Mouse (Mus musculus) retina, embryonic 14.5 days (tissue): ENCODE measurements around the gene Trhde.

Source experiments
- DNase-seq: peaks from one replicate; pipeline ENCODE4 v3.0.0-alpha.2; 2015; ENCODE audit warnings: low spot score

Trhde gene

DNA sequence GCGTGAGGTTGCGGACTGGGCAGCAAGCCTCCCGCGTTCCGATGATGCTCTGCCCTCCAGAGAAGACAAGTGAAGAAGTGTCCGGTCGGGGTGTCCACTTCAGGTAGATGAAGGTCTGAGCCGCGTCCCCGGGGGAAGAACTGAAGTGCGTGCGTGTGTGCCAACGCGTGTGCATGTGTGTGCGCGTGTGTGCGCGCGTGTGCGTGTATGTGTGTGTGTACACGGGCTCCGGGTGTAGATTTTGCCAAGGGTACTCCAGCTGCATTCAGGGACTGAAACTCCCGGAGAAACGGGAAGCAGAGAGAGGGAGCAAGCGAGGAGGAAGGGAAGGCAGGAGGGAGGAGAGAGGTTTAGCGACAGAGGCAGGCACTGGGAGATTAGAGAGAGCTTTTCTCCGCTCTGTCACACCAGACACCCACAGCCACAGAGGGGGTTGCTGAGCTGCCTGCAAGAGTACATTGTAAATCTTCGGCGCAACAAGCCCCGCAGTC is at the start of gene Trhde:
TSS of gene Trhde (minus strand) at position 147 of the 491 bp plus-strand sequence.
- DNase-seq: peak; percentile 61

DNA sequence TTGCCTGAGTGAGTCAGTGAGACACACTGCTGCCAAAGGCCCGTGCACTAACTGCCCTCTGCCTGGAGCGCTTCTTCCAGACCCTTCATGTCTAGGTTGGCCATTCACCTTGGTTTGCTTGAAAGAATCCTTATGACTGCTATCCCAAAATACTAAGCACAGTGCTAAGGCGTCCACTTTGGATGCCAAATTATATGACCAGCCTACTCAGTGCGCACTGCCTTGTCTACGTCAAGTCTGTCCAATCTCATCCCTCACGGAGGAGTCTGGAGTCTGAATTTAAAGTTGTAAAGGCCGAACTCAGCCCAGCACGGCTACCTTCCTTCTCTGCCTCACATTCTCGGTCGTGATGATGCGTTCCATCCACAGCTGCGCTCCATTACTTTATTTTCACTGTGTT is 39.9 kb upstream of the Trhde start:
- DNase-seq: no peak

DNA sequence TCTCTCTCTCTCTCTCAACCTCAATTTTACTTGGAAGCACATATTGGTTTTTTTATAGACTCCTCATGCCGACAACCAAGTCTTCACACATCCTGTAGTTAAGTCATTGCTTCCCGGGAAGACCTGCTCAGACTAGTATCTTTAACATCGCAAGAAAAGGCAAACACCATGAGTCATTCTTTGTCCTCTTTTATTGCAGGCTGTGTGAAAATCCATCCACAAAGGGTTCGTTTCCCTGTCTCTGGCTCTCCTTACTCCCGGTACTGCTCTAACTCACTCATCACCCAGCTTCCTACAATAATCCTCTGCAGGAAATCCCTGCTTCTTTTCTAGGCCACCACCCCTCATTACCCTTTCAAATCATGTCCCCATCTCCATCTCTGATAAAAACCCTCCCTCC is 39.3 kb upstream of the Trhde start:
- no peak for DNase-seq

DNA sequence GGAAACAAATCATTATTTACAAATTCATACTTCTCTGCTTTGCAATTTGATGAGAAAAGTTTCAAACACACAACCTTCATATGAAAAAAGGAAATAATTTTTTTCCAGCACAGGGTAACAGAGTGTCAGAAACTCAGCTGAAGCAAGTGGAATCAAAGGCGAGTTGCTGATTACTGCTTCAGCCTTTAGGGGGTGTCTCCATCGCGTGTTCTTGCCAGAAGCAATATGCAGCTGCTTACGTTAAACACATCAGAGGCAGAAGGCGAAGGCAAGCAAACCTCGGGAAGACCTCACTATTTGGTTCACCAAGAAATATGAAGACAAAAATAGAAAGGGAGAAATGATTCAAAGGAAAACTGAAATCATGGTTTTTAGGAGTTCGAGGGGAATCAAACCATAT is 29.2 kb upstream of the Trhde start:
- DNase-seq: peak; percentile 37

DNA sequence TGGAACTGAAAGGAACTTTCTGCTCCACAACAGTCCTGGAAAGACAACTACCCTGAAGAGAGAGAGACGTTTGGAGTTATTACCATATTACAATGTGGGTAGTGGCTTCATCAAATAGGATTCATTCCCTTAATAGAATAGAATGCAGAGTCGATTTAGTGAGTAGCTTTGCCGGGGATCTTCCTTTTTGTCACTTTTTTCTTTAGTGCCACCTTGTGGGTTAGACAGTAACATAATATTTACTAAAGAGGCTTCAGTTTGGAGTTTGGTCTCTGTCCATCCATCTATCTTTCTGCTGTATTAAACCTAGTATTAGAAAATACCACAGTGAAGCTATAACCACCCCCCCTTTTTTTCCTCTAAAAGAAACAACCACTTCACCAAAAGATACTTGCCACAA is 6.7 kb upstream of the Trhde start:
- no peak for DNase-seq

DNA sequence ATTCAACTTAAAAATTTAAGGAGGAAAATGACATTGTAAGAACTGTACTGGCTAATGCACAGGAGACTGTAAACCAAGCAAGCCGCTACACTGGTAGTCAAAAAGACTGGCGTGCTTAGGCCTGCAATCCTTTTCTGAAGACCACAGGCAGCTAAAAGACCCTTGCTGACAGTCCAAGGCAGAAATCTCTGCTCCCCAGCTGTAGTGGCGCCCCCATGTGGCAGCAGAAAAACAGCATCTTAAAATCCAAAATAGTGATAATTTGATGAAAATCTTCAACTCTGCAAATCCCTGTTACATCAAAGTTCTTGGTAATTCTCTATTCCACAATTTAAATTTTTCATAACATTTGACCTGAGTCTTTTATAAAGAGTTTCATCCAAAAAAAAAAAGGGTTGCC is 3.8 kb upstream of the Trhde start:
- DNase-seq: peak; percentile 61

DNA sequence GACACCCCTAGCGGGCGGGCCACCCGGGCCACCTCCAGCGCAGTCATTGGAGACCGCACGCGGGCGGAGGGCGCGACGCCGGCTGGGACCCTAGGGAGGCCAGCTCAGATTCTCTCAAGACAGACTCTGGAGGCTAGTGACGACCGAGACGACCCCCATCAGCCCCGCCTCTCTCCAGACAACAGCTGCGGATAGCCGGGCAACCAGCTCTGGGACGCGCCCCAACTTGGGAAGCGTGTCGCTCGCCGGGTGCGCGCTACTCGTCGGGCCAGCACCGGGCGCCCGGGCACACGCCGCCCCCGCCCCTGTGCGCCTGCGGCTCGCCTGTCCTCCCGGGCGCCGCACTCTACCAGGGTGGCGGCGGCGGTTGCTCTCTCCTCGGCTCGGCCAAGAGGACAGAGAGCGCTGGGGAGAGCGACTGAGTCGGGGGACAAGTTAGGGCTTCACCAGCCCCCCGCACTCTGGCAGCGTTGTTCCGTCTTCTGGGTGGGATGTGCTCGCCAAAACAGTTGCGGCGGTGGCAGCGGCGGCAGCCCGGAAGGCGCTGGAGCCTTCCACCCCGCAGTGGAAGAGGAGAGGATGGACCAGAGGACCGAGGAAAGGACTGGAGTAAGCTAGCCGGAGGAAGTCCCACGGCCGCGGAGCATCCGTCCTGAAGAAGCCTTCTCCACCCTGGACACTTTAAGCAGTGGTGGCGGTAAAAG is 498 bp downstream of the Trhde start:
- DNase-seq: peak; percentile 77

DNA sequence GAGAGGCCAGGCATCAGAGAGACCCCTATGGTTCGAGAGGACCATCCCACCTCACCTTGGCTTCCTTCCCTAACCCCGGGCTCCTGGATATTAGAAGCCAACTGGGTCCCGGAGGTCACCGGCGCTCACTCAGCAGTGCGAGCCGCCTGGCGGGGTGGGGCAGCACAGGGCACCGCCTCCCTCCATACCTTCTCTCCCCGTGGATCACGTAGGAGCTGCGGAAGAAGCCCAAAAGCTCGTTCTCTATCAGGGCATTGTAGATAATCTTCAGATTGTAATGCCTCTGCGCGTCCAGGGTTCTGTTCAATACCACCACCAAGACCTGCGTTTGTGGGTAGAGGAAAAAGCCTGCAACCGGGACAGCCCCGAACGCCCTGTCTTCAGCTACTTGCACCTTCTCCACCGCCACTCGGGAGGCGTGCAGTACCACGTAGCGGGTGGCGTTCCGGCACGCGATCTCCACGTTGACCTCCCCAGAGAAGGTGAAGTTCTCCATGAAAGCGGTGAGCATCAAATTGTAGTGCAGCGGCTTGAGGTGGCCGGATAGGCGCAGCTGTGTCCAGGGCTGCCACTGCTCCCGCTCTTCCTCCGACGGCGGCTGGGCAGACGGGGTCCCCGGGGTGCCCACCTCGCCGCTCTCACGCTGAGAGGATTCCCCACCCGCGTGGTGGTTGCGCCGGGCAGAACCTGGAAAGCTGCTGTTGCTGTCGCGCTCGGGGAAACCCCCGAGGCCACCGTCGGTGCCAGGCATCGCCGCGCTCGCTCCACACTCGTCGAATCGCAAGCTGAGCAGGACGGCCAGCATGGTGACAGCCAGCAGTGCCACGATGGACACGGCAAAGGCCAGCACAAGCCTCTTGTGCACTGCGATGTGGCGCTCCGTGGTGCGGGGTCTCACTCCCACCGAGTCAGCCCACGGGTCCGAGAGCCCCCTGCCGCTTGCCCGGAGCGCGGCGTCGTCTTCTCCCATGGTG is 1.5 kb downstream of the Trhde start:
- DNase-seq: peak; percentile 44

DNA sequence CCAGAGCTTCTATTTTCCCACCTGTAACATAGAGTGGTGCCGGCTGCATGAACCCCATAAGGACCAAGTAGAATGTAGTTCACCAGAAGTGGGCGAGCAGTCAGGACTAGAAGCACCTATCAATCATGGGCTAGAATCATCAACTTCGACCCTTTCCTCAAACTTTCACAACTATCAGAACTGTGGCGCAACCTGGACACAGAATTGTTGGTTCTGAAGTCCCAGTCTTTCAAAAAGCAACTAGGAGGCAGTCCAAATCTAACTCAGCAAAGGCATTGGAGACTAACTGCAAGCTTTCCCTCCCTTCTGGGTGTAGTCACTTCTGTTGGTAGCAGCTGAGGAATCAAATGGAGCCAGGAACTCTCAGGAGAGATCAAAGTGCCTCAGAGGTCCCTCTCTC is 2.6 kb downstream of the Trhde start:
- no peak for DNase-seq

DNA sequence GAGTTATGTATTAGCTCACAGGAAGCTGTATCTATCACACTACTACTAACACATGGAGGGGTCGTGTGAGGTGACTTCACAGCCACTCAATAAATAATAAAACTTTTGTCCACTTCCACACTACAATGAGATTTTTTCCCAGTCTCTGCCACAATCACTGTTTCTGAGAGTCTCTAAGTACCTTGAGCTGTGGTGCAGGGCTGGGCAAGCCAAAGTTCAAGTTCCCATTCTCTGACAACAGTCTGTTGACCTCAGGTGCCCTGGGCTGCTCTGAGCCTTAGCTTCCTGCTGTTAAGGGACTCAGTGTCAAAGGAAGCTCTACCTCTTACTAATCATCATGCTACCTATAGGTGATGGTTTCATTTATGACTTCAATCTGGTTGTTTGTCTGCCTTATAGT is 3.3 kb downstream of the Trhde start:
- no peak for DNase-seq

DNA sequence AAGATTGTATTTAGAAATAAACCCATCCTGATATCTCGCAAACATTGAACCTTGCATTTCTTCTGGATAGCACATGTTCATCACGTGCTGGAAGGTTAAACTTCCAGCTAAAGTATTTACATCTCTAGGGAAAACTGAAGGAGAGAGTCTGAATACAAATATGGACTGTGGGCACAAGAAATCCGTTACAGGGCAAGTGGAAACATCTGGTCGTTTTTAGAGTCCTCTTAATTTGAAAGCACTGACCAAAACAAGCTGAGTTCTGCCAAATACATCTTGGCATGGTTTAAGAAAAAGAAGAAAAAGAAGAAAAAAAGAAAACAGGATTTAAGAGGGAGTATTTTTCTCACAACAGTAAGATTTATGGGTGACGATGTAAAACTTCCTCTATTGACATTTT is 3.9 kb downstream of the Trhde start:
- DNase-seq: no peak

DNA sequence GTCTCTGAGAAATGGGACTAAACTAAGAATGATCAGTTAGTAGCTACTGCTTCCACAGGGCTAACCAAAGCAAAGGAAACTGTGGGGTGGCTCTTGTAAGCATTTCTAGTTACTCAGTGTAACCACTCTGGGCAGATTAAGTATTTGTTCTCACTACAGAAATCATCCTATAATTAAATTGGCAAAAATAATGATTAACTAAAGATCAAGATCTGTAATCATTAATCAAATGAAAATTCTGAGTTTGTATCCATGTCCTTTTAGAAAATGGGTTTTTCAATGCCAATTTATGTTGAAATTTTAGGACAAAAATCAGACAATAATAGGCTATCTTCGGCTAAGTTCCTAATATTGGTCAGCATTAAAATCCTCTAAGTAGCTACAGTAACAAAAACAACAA is 4.4 kb downstream of the Trhde start:
- no peak for DNase-seq

DNA sequence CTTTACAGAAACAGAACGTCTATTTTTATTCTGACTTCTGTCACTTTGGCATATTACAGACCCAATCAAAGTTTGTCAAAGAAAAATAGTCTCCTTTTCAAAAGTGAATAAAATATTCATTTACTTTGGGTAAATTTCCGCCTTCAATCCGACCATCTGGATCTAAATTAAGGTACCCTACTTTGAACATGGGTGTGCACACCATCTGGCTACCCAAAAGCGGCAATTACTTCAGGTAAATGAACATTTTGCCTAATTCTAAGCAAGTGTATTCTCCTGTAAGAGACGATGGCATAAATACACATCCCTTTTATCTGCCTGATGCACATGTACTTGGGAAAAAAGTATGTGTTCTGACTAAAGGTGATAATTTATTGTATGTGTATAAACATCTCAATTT is 5.2 kb downstream of the Trhde start:
- DNase-seq: no peak

DNA sequence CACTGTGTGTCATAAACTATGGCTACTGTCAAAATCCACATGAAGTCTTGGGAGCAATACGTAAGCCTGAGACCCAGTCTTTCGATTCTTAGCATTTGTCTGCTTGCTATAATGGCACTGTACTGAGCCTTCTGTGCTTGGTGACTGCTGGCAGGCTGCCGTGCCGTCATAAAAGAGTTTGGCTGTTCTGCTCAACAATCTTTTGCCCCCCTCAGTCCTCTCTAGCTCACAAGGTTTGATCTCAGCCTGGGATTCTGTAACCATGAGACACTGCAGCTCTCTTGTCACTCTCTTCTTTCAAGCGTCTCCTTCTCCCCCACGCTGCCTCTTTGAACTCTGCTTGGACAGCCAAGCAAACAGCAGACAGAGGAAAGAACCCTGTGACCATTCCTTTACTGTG is 7.9 kb downstream of the Trhde start:
- no peak for DNase-seq

DNA sequence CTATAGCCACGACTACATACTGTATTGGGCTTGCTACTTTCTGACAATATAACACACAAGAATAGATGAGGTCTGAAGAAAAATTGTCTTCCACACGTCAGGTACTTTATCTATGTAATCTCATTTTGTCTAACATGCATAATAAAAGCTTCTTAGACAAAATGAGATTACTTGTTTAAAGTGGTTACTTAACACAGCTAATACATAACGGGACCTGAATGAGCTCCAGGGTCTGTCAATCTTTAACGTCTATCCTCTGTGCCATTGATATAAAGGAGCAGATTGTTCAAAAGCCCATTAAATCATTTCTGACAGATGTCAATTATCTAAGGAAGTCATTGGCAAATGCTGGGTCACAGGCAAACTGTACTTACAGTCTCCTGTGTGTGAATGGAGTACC is 36.2 kb downstream of the Trhde start:
- no peak for DNase-seq

DNA sequence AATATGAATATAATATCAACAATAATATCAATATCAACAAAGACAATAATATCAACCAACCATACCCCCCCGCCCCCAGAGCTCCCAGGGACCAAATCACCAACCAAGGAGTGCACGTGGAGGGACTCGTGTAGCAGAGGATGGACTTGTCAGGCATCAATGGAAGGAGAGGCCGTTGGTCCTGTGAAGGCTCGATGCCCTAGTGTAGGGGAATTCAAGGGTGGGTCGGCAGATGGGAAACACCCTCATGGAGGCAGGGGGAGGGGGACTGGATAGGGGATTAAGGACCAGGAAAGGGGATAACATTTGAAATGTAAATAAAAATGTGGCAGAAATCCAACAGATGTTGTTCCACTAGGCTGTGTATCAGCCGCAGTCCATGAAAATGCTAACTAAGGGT is 40.0 kb downstream of the Trhde start:
- no peak for DNase-seq

DNA sequence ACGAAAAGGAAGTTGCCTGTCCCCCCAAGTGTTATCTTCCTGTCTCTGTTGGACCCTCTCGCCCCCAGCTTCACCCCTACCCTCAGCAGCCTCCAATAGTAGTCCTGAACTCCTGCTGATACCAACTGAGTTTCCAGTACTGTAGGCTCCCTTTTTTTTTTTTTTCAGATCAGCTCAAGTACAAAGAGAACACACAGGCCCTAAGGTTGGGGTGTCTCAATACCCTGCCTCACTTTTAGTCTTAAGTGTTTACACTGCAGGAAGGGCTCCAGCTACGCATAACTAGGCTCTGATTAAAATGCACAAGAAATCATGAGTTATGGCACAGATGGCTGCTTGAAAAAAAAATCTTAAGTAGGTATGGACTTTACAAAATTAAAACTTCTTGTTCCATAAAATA is 42.9 kb downstream of the Trhde start:
- no peak for DNase-seq

DNA sequence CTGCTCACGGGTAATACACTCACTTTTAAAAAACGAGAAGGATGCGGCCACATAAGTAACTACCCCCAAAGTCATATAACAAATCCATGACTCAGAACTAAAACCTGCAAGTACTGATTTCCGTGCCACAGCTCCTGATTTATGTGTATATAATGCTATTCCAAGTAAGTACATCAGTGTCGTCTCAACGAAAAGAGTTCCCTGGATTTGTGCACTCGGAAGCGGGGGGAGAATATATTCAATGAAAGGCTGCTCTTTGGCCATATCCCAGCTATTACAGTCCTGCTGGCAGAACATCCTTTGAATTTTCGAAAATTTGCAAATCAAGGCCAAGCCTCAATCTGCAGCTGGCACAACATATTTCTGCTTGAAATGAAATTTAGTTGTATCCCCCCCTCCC is 43.5 kb downstream of the Trhde start:
- DNase-seq: no peak

DNA sequence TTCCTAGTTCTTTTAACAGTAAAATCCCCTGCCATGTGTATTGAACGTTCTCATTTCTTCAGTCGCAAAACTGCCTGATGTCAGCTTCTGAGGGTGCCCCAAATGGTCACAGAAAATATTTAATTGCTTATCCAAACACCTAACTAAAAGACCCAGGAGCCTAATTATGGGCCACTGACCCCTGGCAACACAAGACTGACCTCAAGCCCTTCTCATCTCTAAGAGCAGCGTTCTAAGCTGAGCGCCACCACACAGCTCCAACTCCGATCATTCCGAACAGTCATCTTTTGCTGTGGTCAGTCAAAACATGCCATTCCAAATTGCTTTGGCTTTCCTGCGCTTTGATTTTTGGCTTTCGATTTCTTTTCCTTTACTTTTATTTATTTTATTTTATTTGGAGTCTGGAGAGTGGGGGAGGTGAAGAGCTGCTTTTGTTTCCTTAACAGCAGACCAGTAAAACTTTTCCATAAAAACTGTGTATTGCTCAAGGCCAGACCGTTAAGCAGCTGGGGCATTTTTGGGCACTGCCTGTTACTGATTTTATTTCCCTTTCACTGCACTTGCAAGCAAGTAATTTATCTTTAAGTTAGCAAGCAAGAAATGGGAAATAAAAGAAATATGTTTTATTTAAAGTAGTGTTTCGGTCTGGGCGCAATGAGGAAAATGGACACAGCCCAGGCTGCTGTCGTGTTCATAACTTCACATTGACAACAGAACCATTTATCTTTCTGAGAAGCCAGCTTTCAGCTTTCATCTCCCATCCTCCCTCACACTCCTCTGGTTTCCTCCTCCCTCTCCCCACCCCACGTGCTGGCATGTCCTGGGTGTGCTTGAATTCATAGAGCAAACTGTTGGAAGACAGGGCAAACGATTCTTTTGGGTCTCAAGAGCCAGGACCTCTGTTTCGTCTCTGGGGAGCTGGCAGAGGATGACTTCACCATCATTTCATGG is 59.1 kb downstream of the Trhde start:
- peak; percentile 5 for DNase-seq

DNA sequence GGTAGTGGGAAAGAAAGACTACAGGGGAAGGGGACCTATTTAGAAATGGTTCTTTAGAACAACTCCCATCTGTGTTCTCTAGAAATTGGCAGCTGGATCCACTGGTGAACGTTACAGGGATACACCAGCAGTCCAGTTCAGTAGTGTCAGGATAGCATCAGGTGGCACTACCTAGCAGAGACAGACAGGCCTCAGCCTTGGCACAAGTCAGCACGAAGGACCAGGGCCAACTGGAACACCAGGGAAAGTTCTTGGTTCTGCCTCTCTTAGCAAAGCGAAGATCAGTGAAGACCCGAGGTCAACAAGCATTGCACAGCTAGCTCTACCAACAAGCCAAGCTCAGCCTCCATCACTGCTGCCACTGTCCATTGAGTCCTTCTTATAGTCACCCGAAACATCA is 62.2 kb downstream of the Trhde start:
- no peak for DNase-seq

DNA sequence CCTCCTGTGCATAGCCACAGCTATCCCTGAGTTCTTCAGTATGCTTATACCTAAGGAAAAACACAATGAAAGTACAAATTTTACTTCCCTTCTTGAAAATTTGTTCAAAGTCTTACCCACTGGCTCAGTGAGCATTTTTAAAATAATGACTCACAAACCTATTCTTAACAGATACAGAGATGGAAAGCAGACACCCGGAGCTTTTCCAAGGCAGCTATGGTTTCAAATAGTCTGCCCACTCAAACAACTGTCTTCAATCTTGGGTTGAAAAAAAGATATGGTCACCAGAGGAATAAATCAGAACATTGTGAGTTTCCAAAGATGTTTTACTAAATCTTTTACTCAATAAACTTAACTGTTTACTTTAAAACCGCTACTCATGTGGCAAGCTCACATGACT is 64.5 kb downstream of the Trhde start:
- no peak for DNase-seq

DNA sequence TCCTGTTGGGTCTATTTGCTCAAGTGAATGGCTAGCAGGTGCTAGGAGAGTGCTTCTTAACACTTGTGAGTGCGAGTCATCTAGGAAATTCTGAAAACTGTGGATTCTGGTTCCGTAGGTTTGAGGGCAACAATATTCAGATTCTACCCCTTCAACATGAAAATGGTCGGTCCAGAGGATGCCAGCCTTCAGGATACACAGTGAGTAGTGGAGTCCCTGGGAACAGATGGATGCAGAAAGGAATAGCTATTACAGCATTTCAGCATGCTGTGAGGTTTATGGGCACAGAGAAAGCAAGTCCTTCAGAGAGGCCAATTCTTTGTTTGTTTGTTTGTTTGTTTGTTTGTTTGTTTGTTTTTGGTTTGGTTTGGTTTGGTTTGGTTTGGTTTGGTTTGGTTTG is 65.7 kb downstream of the Trhde start:
- no peak for DNase-seq
